In the genomic region with DNA sequence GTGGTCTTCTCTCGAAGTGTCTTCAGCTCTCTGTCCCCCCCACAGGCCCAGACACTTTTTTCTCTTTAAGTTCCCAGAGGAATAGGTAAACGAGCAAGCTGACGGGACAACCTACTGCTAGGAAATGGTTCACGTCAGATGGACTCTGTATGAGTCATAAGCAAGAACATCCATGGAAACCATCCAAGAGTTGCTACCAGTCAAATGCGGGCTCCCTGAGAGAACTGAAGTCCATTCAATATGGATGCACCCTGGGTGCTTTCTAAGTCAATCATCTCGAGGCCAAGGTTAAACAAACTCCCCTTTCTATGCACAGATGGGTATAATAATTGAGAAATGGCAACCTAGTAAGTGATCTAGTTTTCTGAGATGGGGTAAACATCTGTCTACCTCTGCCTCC, we compare ENCODE assay signal across 14 mouse cellular contexts.
"Had no signal": no experiment of that assay in that cellular context is flagged by ENCODE, and none has a peak within 500 bp of the region (broad histone marks: within the 10 kb centered on the region; RNA-seq: fewer than 3 reads in every experiment).

No protein-coding gene starts in this region.

- H3K27ac ChIP-seq: kidney, postnatal 0 days; liver, embryonic 13.5 days; macrophage; midbrain, embryonic 12.5 days; midbrain, embryonic 15.5 days; neural tube, embryonic 13.5 days had no signal

- H3K4me3 ChIP-seq: liver, embryonic 13.5 days; midbrain, embryonic 12.5 days; midbrain, embryonic 15.5 days; neural tube, embryonic 13.5 days had no signal

- DNase-seq: kidney, adult 2 months; kidney, postnatal 36 days; liver, embryonic 13.5 days; lung, embryonic 14.5 days; retina, postnatal 1 day; right cerebral cortex, postnatal 25 days; spleen, adult 18-20 months; thymus, adult 18-20 months; thymus, postnatal 36 days had no signal
